Mouse (Mus musculus): Measurements from ENCODE around the gene Stk24.
"Not testable (repeated sequence)": the region's sequence is repeated elsewhere in the genome, so short reads cannot be mapped to it uniquely, and the experiment has no call there.

The Stk24 gene

GRCm38 (mm10) chr14:121379827-121380145 is at the start of gene Stk24:
TSS of gene Stk24 (minus strand) at chr14:121380011.
- DNase-seq (ENCODE audit: low read depth) = peak; percentile 63

GRCm38 (mm10) chr14:121428148-121428547 is 48.3 kb upstream of the Stk24 start:
- DNase-seq (ENCODE audit: low read depth) = no peak

DNA sequence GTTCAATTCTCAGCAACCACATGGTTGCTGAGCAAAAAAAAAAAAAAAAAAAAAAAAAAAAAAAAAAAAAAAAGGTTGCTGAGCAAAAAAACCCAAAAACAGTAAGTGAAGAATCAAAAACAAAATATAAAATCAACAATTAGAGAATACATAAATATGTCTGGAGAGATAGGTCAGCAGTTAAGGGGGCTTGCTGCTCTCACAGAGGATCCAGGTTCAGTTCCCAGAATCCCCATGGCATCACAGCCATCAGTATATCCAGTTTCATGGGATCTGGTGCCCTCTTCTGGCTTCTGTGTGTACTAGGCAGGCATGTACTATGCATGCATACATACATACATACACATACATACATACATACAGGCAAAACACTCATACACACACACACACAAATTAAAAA is 46.9 kb upstream of the Stk24 start:
- DNase-seq (ENCODE audit: low read depth) = peak; percentile 66

DNA sequence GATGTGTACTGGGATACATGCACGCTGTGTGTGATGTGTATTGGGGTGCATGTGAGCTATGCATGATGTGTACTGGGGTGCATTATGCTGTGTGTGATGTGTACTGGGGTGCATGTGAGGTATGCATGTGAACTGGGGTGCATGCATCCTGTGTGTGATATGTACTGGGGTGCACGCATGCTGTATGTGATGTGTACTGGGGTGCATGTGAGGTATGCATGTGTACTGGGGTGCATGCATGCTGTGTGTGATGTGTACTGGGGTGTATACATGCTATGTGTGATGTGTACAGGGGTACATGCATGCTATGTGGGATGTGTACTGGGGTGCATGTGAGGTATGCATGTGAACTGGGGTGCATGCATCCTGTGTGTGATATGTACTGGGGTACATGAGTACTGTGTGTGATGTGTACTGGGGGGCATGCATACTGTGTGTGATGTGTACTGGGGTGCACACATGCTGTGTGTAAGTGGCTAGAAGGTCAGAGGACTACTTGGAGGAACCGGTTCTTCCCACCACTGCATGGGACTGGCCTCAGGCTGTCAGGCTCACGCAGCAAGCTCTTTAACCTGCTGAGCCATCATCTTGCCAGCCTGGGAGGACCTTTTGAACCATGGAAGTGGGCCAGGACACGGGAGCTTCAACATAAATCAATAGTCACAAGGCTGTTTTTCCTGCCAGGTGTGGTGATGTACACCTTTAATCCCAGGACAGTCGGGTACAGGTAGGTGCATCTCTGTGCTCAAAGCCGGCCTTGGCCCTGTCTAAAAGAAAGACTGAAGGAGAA is 45.4 kb upstream of the Stk24 start:
- no peak for DNase-seq (ENCODE audit: low read depth)

- peak; percentile 62 for DNase-seq (ENCODE audit: low read depth)
These were observed 43.5 kb upstream of the Stk24 start for GRCm38 (mm10) chr14:121423341-121423751.

- peak; percentile 78 for DNase-seq (ENCODE audit: low read depth)
These were observed 43.0 kb upstream of the Stk24 start for GRCm38 (mm10) chr14:121422664-121423340.

DNA sequence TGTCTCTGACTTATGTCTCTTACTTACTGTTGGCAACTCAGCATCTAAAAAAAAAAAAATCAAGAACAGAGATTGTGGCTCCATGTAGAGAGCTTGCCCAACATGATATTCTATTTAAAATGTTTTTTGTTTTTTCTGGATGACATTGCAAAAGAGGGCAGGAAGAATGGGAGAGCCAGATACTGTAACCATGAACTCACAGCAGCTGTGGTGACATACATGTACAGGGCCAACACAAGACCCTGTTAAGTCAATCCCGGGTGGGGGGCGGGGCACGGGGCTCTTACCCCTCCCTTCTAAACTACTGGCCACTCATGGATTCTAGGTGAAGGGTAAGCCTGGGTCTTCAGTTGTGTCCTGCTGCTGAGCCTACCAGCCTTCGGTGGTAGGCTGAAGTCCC is 42.2 kb upstream of the Stk24 start:
- DNase-seq (ENCODE audit: low read depth) = peak; percentile 54

DNA sequence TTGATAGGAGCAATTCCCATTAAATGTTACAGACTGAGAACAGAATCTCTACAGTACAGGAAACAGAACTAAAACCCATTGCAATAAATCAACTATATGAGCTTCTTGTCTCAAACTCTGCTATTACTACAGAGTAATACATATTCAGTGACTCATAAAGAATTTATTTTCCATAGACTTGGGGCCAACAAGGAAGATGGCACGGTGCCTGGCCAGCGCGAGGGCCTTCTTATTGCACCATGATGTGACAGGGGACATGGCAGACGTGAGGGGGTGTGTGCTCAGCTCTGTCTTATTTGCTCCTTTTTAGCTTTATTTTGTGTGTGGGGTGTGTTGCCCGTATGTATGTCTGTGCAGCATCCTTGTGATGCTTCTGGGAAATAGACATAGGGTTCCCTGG is 37.8 kb upstream of the Stk24 start:
- DNase-seq (ENCODE audit: low read depth) = no peak

DNA sequence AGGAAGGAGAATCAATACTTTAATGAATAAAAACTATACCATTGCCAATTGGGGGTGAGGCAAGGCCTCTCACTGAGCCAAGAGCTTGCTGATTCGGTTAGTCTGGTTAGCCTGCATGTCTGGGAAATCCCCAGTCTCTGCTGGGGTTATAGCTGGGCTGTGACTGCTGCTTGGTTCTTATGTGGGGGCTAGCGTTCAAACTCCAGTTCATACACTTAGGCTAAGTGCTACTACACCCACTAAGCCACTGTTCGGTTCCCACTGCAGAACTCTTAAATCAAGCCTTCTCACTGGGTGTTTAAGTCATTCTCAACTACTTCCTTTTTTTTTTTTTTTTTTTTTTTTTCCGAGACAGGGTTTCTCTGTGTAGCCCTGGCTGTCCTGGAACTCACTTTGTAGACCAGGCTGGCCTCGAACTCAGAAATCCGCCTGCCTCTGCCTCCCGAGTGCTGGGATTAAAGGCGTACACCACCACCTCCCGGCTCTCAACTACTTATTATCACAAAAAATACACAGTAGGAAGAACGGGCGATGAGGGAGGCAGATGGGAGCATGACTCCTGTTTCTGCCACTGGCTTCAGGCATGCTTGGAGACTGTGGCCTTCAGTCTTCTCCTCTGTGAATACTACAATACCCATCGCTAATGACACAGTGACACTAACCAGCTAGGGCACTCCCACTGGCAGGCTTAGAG is 37.0 kb upstream of the Stk24 start:
- no peak for DNase-seq (ENCODE audit: low read depth)

DNA sequence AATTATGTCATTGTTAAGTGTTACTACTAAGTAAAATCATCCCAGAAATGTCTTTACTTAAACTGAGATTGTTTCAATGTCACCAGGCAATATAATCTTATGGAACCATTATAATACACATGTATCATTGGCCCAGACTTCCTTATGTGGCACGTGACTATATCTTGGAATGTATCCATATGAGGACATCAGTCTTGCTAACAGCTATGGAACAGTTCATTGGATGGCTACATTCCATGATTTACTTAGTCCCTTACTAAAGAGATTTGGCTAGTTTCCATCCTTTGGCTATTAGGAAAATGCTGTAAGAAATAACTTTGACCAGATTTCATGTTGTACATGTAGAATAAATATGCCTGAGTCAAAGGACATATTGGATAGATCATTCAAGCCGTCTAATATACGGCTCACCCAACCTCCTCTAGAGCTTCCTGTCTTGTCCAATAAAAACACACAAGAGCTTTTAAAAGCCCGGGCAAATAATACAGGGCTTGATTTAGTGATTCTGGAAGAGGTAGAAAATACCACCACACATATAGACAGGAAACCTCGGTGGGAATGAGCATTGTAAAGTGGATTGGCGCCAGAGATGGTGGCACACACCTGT is 34.9 kb upstream of the Stk24 start:
- DNase-seq (ENCODE audit: low read depth) = no peak

DNA sequence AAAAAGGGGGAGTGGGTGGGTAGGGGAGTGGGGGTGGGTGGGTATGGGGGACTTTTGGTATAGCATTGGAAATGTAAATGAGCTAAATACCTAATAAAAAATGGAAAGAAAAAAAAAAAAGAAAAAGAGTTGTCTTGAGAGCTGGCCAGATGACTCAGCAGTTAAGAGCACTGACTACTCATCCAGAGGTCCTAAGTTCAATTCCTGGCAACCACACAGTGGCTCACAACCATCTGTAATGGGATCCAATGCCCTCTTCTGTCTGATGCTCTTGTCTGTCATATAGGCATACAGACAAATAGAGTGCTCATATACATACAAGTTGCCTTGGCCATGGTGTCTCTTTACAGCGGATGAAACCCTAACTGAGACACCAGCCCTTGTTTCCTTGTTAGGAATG is 33.9 kb upstream of the Stk24 start:
- DNase-seq (ENCODE audit: low read depth) = not testable (repeated sequence)

DNA sequence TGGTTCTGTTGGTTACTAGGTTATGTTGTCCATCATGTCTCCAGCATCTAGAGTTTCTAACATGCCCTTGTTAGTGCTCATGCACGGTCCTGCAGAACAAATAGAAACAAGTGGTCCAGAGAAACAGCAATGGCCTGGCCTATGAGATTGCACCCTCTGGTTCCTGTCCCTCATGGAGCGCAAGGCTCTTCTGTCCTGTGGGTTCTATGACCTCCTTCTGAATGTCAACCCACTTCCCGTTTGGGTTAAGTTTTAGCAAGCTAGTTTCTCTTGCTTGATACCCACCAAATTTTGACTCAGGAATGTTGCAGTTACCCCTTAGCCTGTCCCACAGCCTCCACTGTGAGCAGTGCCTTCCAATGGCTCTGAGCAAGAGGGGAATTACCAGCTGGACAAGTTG is 29.1 kb upstream of the Stk24 start:
- peak; percentile 55 for DNase-seq (ENCODE audit: low read depth)

DNA sequence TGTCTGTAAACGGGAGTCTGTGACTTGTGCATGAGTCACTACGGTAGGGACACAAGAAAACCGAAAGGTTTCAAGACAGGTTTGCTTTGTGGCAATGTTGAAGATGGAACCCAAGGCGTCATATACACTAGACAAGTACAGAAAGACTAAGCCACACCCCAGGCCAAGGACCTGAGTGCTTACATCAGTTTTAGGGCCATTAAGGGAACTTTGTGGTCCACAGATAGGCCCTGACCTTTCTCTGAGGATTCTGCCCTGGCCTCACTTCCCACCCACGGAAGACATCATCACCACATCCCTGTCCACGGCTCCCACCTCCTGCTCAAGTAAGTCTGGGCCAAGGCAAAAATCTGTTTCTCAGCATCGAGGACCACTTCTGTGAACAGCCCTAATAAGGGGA is 27.1 kb upstream of the Stk24 start:
- DNase-seq (ENCODE audit: low read depth) = no peak

- DNase-seq (ENCODE audit: low read depth) = no peak
These were observed 25.7 kb upstream of the Stk24 start for GRCm38 (mm10) chr14:121405546-121405945.

GRCm38 (mm10) chr14:121405120-121405519 is 25.3 kb upstream of the Stk24 start:
- DNase-seq (ENCODE audit: low read depth) = no peak

DNA sequence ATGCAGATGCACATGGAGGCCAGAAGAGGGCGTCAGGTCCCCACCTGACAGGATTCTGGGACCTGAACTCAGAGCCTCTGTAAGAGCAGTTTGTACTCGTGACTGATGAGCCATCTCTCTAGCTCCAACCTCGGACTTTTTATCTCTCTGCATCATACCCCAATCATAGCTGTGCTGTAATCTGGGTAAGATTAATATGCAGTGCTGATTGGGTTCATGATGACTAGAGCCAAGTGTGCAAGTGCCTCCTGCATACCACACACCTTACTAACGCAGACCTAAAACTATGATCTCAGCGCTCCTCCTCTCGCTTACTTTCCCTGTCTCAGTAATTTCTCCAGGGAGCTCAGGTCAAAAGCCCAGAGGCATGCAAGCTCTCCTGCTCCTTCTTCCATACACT is 19.9 kb upstream of the Stk24 start:
- no peak for DNase-seq (ENCODE audit: low read depth)

DNA sequence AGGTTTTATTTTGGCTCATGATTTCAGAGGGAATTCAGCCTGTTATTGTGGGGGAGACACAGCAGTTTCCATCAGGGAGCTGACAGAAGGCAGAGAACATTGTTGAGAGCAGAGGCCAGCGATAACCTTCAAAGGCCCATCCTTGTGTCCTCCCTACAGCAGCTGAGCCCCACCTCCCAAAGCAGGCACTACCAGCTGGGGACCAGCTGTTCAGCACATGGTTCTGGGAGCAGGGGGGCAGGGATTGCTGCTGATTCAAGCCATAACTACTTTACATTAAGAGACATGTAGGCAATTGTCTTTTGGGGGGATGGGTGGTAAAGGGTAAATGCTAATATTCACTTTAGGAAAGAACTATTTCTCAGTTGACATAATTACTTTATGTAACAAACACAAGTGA is 17.7 kb upstream of the Stk24 start:
- no peak for DNase-seq (ENCODE audit: low read depth)

- DNase-seq (ENCODE audit: low read depth) = no peak
These were observed 15.3 kb upstream of the Stk24 start for GRCm38 (mm10) chr14:121395125-121395524.

DNA sequence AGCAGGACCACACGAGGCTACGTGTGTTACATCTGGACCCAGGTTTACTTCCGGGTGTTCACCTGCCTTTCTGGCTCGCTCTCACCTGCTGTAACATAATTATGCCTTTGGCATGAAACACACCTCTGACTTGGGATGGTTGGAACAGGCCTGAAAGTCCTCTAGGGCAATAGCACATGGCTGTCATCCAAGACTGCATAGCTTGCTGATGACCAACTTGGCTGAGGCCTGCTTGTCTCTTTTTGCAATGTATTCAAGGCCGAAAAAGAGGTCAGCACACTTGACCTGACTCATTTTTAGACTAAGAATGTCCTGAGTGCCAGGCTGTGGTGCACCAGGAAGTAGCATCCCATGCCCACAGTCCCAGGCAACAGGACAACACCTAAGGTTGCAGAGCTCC is 12.1 kb upstream of the Stk24 start:
- DNase-seq (ENCODE audit: low read depth) = no peak

GRCm38 (mm10) chr14:121387760-121388159 is 7.9 kb upstream of the Stk24 start:
- no peak for DNase-seq (ENCODE audit: low read depth)

DNA sequence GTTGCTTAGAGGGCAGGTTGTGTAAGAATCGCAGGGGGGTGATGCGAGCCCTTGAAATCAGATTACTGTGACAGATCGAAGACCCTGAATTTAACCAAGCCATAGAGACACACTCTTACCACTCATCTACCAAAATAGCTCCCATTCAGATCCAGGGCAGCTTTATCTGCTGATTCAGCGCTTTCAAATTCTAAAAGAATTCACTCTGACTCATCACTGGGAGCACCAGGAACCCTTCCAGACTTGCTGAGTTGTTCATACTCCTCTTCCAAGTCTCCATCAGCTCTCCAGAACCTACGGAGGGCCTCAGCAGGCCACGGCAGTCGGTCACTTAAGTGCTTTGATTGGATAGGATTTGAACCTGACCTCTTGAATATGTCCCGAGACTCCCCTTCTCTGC is 5.6 kb upstream of the Stk24 start:
- no peak for DNase-seq (ENCODE audit: low read depth)

- DNase-seq (ENCODE audit: low read depth) = no peak
These were observed 4.0 kb upstream of the Stk24 start for GRCm38 (mm10) chr14:121383801-121384200.

Data from 416B (cell line).